Mouse (Mus musculus) neural tube, embryonic 11.5 days (tissue): ENCODE measurements around the gene Igsf21. TPM values are rescaled to one million over a fixed set of nuclear protein-coding genes. Genes with fewer than 3 reads are reported as not detected.

Experiments
- ATAC-seq: fragments of 200-750 bp; cut with Nextera tagmentation; 2 replicates; pipeline ENCODE4 v1.8.0; 2017; ENCODE audit warnings: moderate number of reproducible peaks, mild to moderate bottlenecking, moderate TSS enrichment, moderate library complexity; ENCODE audit not compliant: insufficient read depth, low FRiP score, low TSS enrichment
- DNase-seq: peaks from one replicate; pipeline ENCODE4 v3.0.0-alpha.2; 2015; ENCODE audit warnings: low spot score
- H3K27ac ChIP-seq: fragments of 300-500 bp; sonication (generic); 2 replicates; pipeline ENCODE4 v1.5.1; 2014; ENCODE audit warnings: low read depth, mild to moderate bottlenecking, low read length
- H3K27me3 ChIP-seq: fragments of 300-500 bp; sonication (generic); 2 replicates; pipeline ENCODE4 v1.6.1; 2014; ENCODE audit warnings: mild to moderate bottlenecking, low read length, mixed read lengths; ENCODE audit not compliant: control insufficient read depth, insufficient read depth
- H3K36me3 ChIP-seq: fragments of 300-500 bp; sonication (generic); 2 replicates; pipeline ENCODE4 v1.6.1; 2014; ENCODE audit warnings: mild to moderate bottlenecking, low read length, moderate library complexity, mixed read lengths; ENCODE audit not compliant: control insufficient read depth, insufficient read depth
- H3K4me1 ChIP-seq: fragments of 300-500 bp; sonication (generic); 2 replicates; pipeline ENCODE4 v1.6.1; 2014; ENCODE audit warnings: low read length, mixed read lengths; ENCODE audit not compliant: control insufficient read depth, insufficient read depth
- H3K4me2 ChIP-seq: fragments of 300-500 bp; sonication (generic); 2 replicates; pipeline ENCODE4 v1.6.1; 2014; ENCODE audit warnings: low read depth, mild to moderate bottlenecking, moderate library complexity
- H3K4me3 ChIP-seq: fragments of 300-500 bp; sonication (generic); 2 replicates; pipeline ENCODE4 v1.5.1; 2014; ENCODE audit warnings: low read depth, low read length
- H3K9ac ChIP-seq: fragments of 300-500 bp; sonication (generic); 2 replicates; pipeline ENCODE4 v1.6.1; 2014; ENCODE audit warnings: mild to moderate bottlenecking, low read length
- H3K9me3 ChIP-seq: fragments of 300-500 bp; sonication (generic); 2 replicates; pipeline ENCODE4 v1.6.1; 2016; ENCODE audit warnings: low read length; ENCODE audit not compliant: control insufficient read depth
- WGBS: fragments of 180-500 bp; shearing (Covaris S2); extraction: QIAGEN DNeasy Blood & Tissue Kit; methylation state at CpG from one replicate; pipeline ENCODE4 v1.1.7; 2014; 5-methylcytosine and 5-hydroxymethylcytosine counted together
- polyA plus RNA-seq: library from polyadenylated mRNA; unstranded; fragments of >200 nt; fragmentation: Nextera tagmentation; extraction: Ambion mirVana; gene quantifications from 2 replicates; pipeline ENCODE4 v1.2.1, GENCODE M21; 2014

The Igsf21 gene
- polyA plus RNA-seq, 1 experiment from 2014 or later = 12.9 TPM

GRCm38 (mm10) chr4:140109626-140109948 lies 137.0 kb downstream of the Igsf21 start:
- no peak for DNase-seq
- H3K27me3 ChIP-seq = peaks cover 25% of the 10 kb centered on the region
- peak overlapping the region; percentile 37 for H3K4me2 ChIP-seq
- H3K4me1 ChIP-seq = peaks cover 14% of the 10 kb centered on the region
- H3K27ac ChIP-seq = no peak overlapping the region
- peak overlapping the region; percentile 15; the same call in 1 of the 2 replicates for H3K4me3 ChIP-seq
- no peak for ATAC-seq
- 35% methylated on average over 6 of the region's 6 CpGs for WGBS
- H3K9me3 ChIP-seq = no peaks in the 10 kb centered on the region
- H3K9ac ChIP-seq = peak overlapping the region; percentile 35; the same call in 1 of the 2 replicates
- no peaks in the 10 kb centered on the region for H3K36me3 ChIP-seq

- H3K27ac ChIP-seq = 0 out of 2 replicates have a peak overlapping the region, but pooled peaks have one; percentile 20
- peak overlapping the region; percentile 15; the same call in 1 of the 2 replicates for H3K4me3 ChIP-seq
- 1% methylated on average over 32 of the region's 32 CpGs for WGBS
- H3K9ac ChIP-seq = peak overlapping the region; percentile 35
- peak overlapping the region; percentile 37 for H3K4me2 ChIP-seq
- H3K36me3 ChIP-seq = no peaks in the 10 kb centered on the region
- DNase-seq = peak; percentile 45
- ATAC-seq = no peak
- peaks cover 15% of the 10 kb centered on the region for H3K4me1 ChIP-seq
- H3K27me3 ChIP-seq = peaks cover 25% of the 10 kb centered on the region
- no peaks in the 10 kb centered on the region for H3K9me3 ChIP-seq
These were observed 137.5 kb downstream of the Igsf21 start for GRCm38 (mm10) chr4:140108871-140109625.

GRCm38 (mm10) chr4:140107161-140107560 lies 139.4 kb downstream of the Igsf21 start:
- no peaks in the 10 kb centered on the region for H3K36me3 ChIP-seq
- peaks cover 24% of the 10 kb centered on the region for H3K4me1 ChIP-seq
- 77% methylated on average over 11 of the region's 12 CpGs for whole genome bisulfite sequencing
- no peak for DNase-seq
- no peak overlapping the region for H3K4me3 ChIP-seq
- ATAC-seq = no peak
- H3K9me3 ChIP-seq = no peaks in the 10 kb centered on the region
- no peak overlapping the region for H3K4me2 ChIP-seq
- no peak overlapping the region for H3K9ac ChIP-seq
- H3K27me3 ChIP-seq = peaks cover 25% of the 10 kb centered on the region
- no peak overlapping the region for H3K27ac ChIP-seq

GRCm38 (mm10) chr4:140104795-140105194 lies 141.8 kb downstream of the Igsf21 start:
- no peaks in the 10 kb centered on the region for H3K36me3 ChIP-seq
- H3K4me1 ChIP-seq = peaks cover 24% of the 10 kb centered on the region
- no peak overlapping the region for H3K4me3 ChIP-seq
- ATAC-seq (no peak), DNase-seq (no peak)
- no peak overlapping the region for H3K27ac ChIP-seq
- no peaks in the 10 kb centered on the region for H3K9me3 ChIP-seq
- H3K4me2 ChIP-seq = no peak overlapping the region
- peak overlapping the region; percentile 7; the same call in 1 of the 2 replicates for H3K9ac ChIP-seq
- 33% methylated on average over 6 of the region's 6 CpGs for WGBS
- H3K27me3 ChIP-seq = peaks cover 16% of the 10 kb centered on the region

GRCm38 (mm10) chr4:140103341-140104027 lies 143.1 kb downstream of the Igsf21 start:
- H3K36me3 ChIP-seq = no peaks in the 10 kb centered on the region
- DNase-seq (peak; percentile 68), ATAC-seq (peak; percentile 54; the same call in 1 of the 2 replicates)
- no peaks in the 10 kb centered on the region for H3K9me3 ChIP-seq
- H3K4me2 ChIP-seq = peak overlapping the region; percentile 40
- no peak overlapping the region; the same call in 1 of the 2 replicates for H3K27ac ChIP-seq
- H3K27me3 ChIP-seq = peaks cover 5% of the 10 kb centered on the region; the same call in 1 of the 2 replicates
- no peak overlapping the region for H3K9ac ChIP-seq
- H3K4me1 ChIP-seq = peaks cover 15% of the 10 kb centered on the region
- no peak overlapping the region for H3K4me3 ChIP-seq
- WGBS = 1% methylated on average over 28 of the region's 28 CpGs

GRCm38 (mm10) chr4:140102581-140103200 lies 143.9 kb downstream of the Igsf21 start:
- no peaks in the 10 kb centered on the region for H3K36me3 ChIP-seq
- H3K9me3 ChIP-seq = no peaks in the 10 kb centered on the region
- peak; percentile 55 for DNase-seq
- H3K9ac ChIP-seq = no peak overlapping the region
- WGBS = 7% methylated on average over 11 of the region's 11 CpGs
- ATAC-seq = 0 out of 2 replicates have a peak, but pooled peaks have one; percentile 19
- no peak overlapping the region for H3K27ac ChIP-seq
- no peak overlapping the region for H3K4me2 ChIP-seq
- H3K27me3 ChIP-seq = peaks cover under 1% of the 10 kb centered on the region; the same call in 1 of the 2 replicates
- H3K4me1 ChIP-seq = peaks cover 14% of the 10 kb centered on the region; the same call in 1 of the 2 replicates
- H3K4me3 ChIP-seq = no peak overlapping the region

GRCm38 (mm10) chr4:140101106-140101505 lies 145.5 kb downstream of the Igsf21 start:
- WGBS = 75% methylated on average over 5 of the region's 5 CpGs
- DNase-seq (peak; percentile 44), ATAC-seq (no peak)
- Histone ChIP-seq H3K27ac (no peak overlapping the region), H3K4me2 (no peak overlapping the region), H3K27me3 (no peaks in the 10 kb centered on the region), H3K9ac (no peak overlapping the region), H3K36me3 (no peaks in the 10 kb centered on the region), H3K9me3 (no peaks in the 10 kb centered on the region), H3K4me3 (no peak overlapping the region), H3K4me1 (peaks cover 14% of the 10 kb centered on the region; the same call in 1 of the 2 replicates)

- Histone ChIP-seq H3K27ac (no peak overlapping the region), H3K4me2 (no peak overlapping the region), H3K9me3 (no peaks in the 10 kb centered on the region), H3K4me3 (no peak overlapping the region), H3K27me3 (no peaks in the 10 kb centered on the region), H3K9ac (no peak overlapping the region), H3K4me1 (peaks cover 14% of the 10 kb centered on the region; the same call in 1 of the 2 replicates), H3K36me3 (no peaks in the 10 kb centered on the region)
- peak; percentile 68 for DNase-seq
- 78% methylated on average over 1 of the region's 1 CpGs for WGBS
- ATAC-seq = no peak
These were observed 146.4 kb downstream of the Igsf21 start for GRCm38 (mm10) chr4:140100141-140100540.
